21 mouse cellular contexts compared by ENCODE assay signal in genomic region chr7:128133596-128133995, GRCm38 (mm10). TPM values are rescaled to one million over a fixed set of nuclear protein-coding genes. Genes with fewer than 3 reads are reported as not detected.
DNase-seq lines count a peak whose midpoint lies in the region; ATAC-seq and TF ChIP-seq lines count a peak whose summit lies in the region.
"Had no signal": no experiment of that assay in that cellular context is flagged by ENCODE, and none has a peak within 500 bp of the region (broad histone marks: within the 10 kb centered on the region; RNA-seq: fewer than 3 reads in every experiment).

No protein-coding gene starts in this region.

- TF ChIP-seq POLR2A in liver, adult 2 months (IDR thresholded peaks at IDR 0.05; ENCODE audit: extremely low read depth, insufficient read depth, low read length), result no peak

- no peak overlapping the region for H3K27ac ChIP-seq in liver, adult 2 months (replicated peaks; ENCODE audit: insufficient read depth, low read depth, low read length)
- H3K27ac ChIP-seq in macrophage, result 0 out of 2 replicates have a peak overlapping the region, but pooled peaks have one; percentile 12
- no peak overlapping the region for H3K27ac ChIP-seq in intestine, embryonic 16.5 days (ENCODE audit: low read length)
- H3K27ac ChIP-seq: embryonic facial prominence, embryonic 13.5 days; hindbrain, postnatal 0 days; liver, embryonic 12.5 days; stomach, postnatal 0 days had no signal

- H3K79me2 ChIP-seq in liver, adult 2 months (ENCODE audit: control insufficient read depth, insufficient read depth, low read length), result no peaks in the 10 kb centered on the region
- H3K79me2 ChIP-seq in macrophage (ENCODE audit: inconsistent target), result no peaks in the 10 kb centered on the region

- H3K4me3 ChIP-seq in liver, adult 2 months (ENCODE audit: insufficient read depth, low read depth, low read length), result no peak overlapping the region
- H3K4me3 ChIP-seq in macrophage (ENCODE audit: inconsistent target), result no peak overlapping the region
- no peak overlapping the region for H3K4me3 ChIP-seq in intestine, embryonic 16.5 days (ENCODE audit: low read length)
- H3K4me3 ChIP-seq: embryonic facial prominence, embryonic 13.5 days; liver, embryonic 12.5 days; myocyte had no signal

- H3K4me2 ChIP-seq in intestine, embryonic 16.5 days (ENCODE audit: low read depth, low read length), result no peak overlapping the region
- H3K4me2 ChIP-seq: embryonic facial prominence, embryonic 13.5 days; liver, embryonic 12.5 days had no signal

- ATAC-seq in intestine, embryonic 16.5 days, result no peak
- ATAC-seq: hindbrain, postnatal 0 days; liver, embryonic 12.5 days; Patski had no signal

- TF ChIP-seq CTCF in liver, adult 2 months (IDR thresholded peaks at IDR 0.05; ENCODE audit: low read depth, low read length), result no peak

- WGBS in liver, adult 2 months, result 78% methylated on average over 2 of the region's 2 CpGs
- 6% methylated on average over 2 of the region's 2 CpGs for WGBS in macrophage (ENCODE audit: missing documents)
- WGBS in intestine, embryonic 16.5 days, result 76% methylated on average over 2 of the region's 2 CpGs

- no peaks in the 10 kb centered on the region; the same call in 1 of the 2 replicates for H3K4me1 ChIP-seq in liver, adult 2 months (ENCODE audit: control insufficient read depth, insufficient read depth, low read length)
- no peaks in the 10 kb centered on the region for H3K4me1 ChIP-seq in intestine, embryonic 16.5 days (ENCODE audit: control insufficient read depth, insufficient read depth, low read length)
- H3K4me1 ChIP-seq: embryonic facial prominence, embryonic 13.5 days had no signal

- peak; percentile 29 for DNase-seq in liver, adult 2 months (ENCODE audit: extremely low read depth, low read depth, low spot score)
- no peak for DNase-seq in liver
- DNase-seq in thymus, postnatal 14 days, result peak; percentile 13
- DNase-seq in thymus, adult 18-20 months, result no peak
- DNase-seq in c-Kit-positive CD71-positive TER-119-positive erythroid progenitor cells, embryonic 14.5 days (ENCODE audit: low spot score), result no peak
- DNase-seq in layer of hippocampus, postnatal 14 days (ENCODE audit: low spot score in 2 of 2), result no peak
- DNase-seq: adrenal gland, adult 8-10 months; cerebellum, postnatal 36 days; heart, postnatal 14 days; right cerebral cortex, postnatal 14 days had no signal

- H3K27me3 ChIP-seq in liver, adult 2 months (ENCODE audit: control insufficient read depth, insufficient read depth, low read length), result no peaks in the 10 kb centered on the region
- H3K27me3 ChIP-seq in intestine, embryonic 16.5 days (replicated peaks; ENCODE audit: control insufficient read depth, insufficient read depth, low read length), result no peaks in the 10 kb centered on the region
- H3K27me3 ChIP-seq: embryonic facial prominence, embryonic 13.5 days; liver, embryonic 12.5 days had no signal

- H3K9me3 ChIP-seq in intestine, embryonic 16.5 days (ENCODE audit: control insufficient read depth, low read length), result no peaks in the 10 kb centered on the region
- H3K9me3 ChIP-seq: embryonic facial prominence, embryonic 13.5 days; liver, embryonic 12.5 days had no signal

- no peaks in the 10 kb centered on the region for H3K36me3 ChIP-seq in liver, adult 2 months (ENCODE audit: control insufficient read depth, insufficient read depth, low read length)
- H3K36me3 ChIP-seq in macrophage (ENCODE audit: inconsistent target), result no peaks in the 10 kb centered on the region
- no peaks in the 10 kb centered on the region for H3K36me3 ChIP-seq in intestine, embryonic 16.5 days (ENCODE audit: control insufficient read depth, insufficient read depth, low read length)
- H3K36me3 ChIP-seq: embryonic facial prominence, embryonic 13.5 days; liver, embryonic 12.5 days had no signal

- no peak overlapping the region for H3K9ac ChIP-seq in liver, adult 2 months (ENCODE audit: low read depth, low read length)
- no peak overlapping the region for H3K9ac ChIP-seq in intestine, embryonic 16.5 days (ENCODE audit: low read depth, low read length)
- H3K9ac ChIP-seq: embryonic facial prominence, embryonic 13.5 days; liver, embryonic 12.5 days had no signal

RNA-seq across cellular contexts. Expression of gene Itgax, which starts 4.2 kb away (rescaled TPM):
- total RNA-seq in liver, adult 2 months (2014; rRNA removed), result 0.46 and 0.74 TPM in 2 replicates
- polyA plus RNA-seq in liver, adult 2 months (2012; rRNA removed), result 0.16 and 0.56 TPM in 2 replicates
- 10 to 100 TPM in 9 of 26 experiments, 1 to 10 TPM in 9, under 1 TPM in 7, not detected in 1; 0.23 to 33.9 (median 8.9) TPM for total RNA-seq in macrophage (2018; cell fraction: chromatin; rRNA removed)
- total RNA-seq in macrophage (2018; cell fraction: cytosol; rRNA removed), result 1 to 10 TPM in 20 of 26 experiments, under 1 TPM in 6; 0.51 to 9.1 (median 2.7) TPM
- total RNA-seq in macrophage (2018; cell fraction: nucleus; rRNA removed), result 10 to 100 TPM in 12 of 26 experiments, 1 to 10 TPM in 13, under 1 TPM in 1; 0.87 to 24.2 (median 6.0) TPM
- polyA plus RNA-seq in macrophage (2018), result 4.4 to 10.4 TPM (median 7.7 TPM) in 3 replicates
- total RNA-seq in layer of hippocampus, postnatal 14 days (2021), result under 1 TPM; 0.26 to 0.39 TPM
- polyA plus RNA-seq in intestine, embryonic 16.5 days (2015; fragmentation: Nextera tagmentation; extraction: Ambion mirVana), result 0.75 and 0.92 TPM in 2 replicates
- polyA plus RNA-seq: embryonic facial prominence, embryonic 13.5 days; forebrain, embryonic 11.5 days; hindbrain, postnatal 0 days; myocyte had no signal

RNA-seq across cellular contexts. Expression of gene Itgad, which starts 20.6 kb away (rescaled TPM):
- total RNA-seq in liver, adult 2 months (2014; rRNA removed), result 0.09 TPM in 1 of 2 replicates, not detected in the other
- polyA plus RNA-seq in liver, adult 2 months (2012; rRNA removed), result 0.02 TPM in 1 of 2 replicates, not detected in the other
- total RNA-seq in macrophage (2018; cell fraction: chromatin; rRNA removed), result 1 to 10 TPM in 2 of 26 experiments, under 1 TPM in 5, not detected in 19; 0.20 to 1.8 (median 0.45) TPM
- total RNA-seq in macrophage (2018; cell fraction: cytosol; rRNA removed), result under 1 TPM in 22 of 26 experiments, not detected in 4; 0.03 to 0.49 (median 0.12) TPM
- 1 to 10 TPM in 1 of 26 experiments, under 1 TPM in 7, not detected in 18; 0.16 to 1.2 (median 0.46) TPM for total RNA-seq in macrophage (2018; cell fraction: nucleus; rRNA removed)
- 0.22 to 0.40 TPM (median 0.32 TPM) in 3 replicates for polyA plus RNA-seq in macrophage (2018)
- total RNA-seq in layer of hippocampus, postnatal 14 days (2021), result 1 to 10 TPM; 1.1 to 1.4 TPM
- polyA plus RNA-seq in intestine, embryonic 16.5 days (2015; fragmentation: Nextera tagmentation; extraction: Ambion mirVana), result 0.05 and 0.15 TPM in 2 replicates
- total RNA-seq: hindbrain, postnatal 0 days; left cerebral cortex, postnatal 14 days had no signal
- polyA plus RNA-seq: embryonic facial prominence, embryonic 13.5 days; forebrain, embryonic 11.5 days; hindbrain, postnatal 0 days; kidney, embryonic 16.5 days; liver, embryonic 12.5 days; Patski; stomach, postnatal 0 days had no signal

Comparison
In these comparisons a context has a peak if more than half of its experiments do, and no peak if none do; other contexts are left out.
1. DNase-seq: peak in liver, adult 2 months (single experiment) and thymus, postnatal 14 days (single experiment); none in liver (single experiment), thymus, adult 18-20 months (0 of 2), c-Kit-positive CD71-positive TER-119-positive erythroid progenitor cells, embryonic 14.5 days (single experiment) and layer of hippocampus, postnatal 14 days (0 of 2).